Mouse (Mus musculus): ENCODE measurements around the gene Plekhb2. TPM values are rescaled to one million over a fixed set of nuclear protein-coding genes. Genes with fewer than 3 reads are reported as not detected.

Gene Plekhb2
- total RNA-seq (2023): 24.0 and 24.5 TPM in 2 replicates

GRCm38 (mm10) chr1:34849745-34850342, at the start of gene Plekhb2:
Gene Plekhb2 (plus strand): TSS chr1:34849976.

GRCm38 (mm10) chr1:34842887-34843618, 6.7 kb upstream of the Plekhb2 start, which contains the start of gene Fam168b:
Gene Fam168b (minus strand): TSS chr1:34843065.

Other genes with a start within 250 kb of the Plekhb2 start
- 92.6 and 95.5 TPM in 2 replicates for gene Fam168b, start 6.9 kb upstream of the Plekhb2 start, total RNA-seq (2023)

Data from neutrophil, adult 65 days (primary cell).